Mouse (Mus musculus): ENCODE measurements around the gene Heatr5b. TPM values are rescaled to one million over a fixed set of nuclear protein-coding genes. Genes with fewer than 3 reads are reported as not detected.
A peak's percentile ranks its signal among the peaks of the same experiment; 100 is the strongest.

Gene Heatr5b
- total RNA-seq, 2 experiments from 2014 or later: 16.0 to 20.3 TPM

- no peak for ATAC-seq (replicated peaks; ENCODE audit: poor library complexity, severe bottlenecking)
These were observed 65.8 kb downstream of the Heatr5b start for GRCm38 (mm10) chr17:78769341-78769740.

- ATAC-seq (replicated peaks; ENCODE audit: poor library complexity, severe bottlenecking): no peak
These were observed 66.2 kb downstream of the Heatr5b start for GRCm38 (mm10) chr17:78768937-78769336.

DNA sequence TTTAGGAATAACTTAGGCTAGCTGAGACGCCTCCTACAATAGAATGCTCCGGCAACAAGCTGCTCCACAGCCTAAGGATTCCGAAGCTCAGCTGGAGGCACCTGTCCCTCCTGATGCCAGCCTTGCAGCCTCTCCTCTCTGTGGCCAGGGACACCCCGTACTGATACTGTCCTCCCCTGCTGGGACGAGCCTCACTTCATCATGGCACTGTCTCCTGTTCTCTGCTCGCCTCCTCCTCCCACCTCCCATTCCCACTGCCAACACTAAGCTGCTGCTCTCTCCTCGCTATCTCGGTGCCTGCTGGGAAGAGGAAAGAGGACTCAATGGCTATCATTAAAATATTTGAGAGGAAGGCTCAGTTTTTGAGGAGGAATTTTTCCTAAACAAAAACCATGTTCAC, 67.6 kb downstream of the Heatr5b start:
- no peak for ATAC-seq (replicated peaks; ENCODE audit: poor library complexity, severe bottlenecking)

- no peak for ATAC-seq (replicated peaks; ENCODE audit: poor library complexity, severe bottlenecking)
These were observed 69.1 kb downstream of the Heatr5b start for GRCm38 (mm10) chr17:78766084-78766483.

- peak; percentile 37; the same call in 1 of the 2 replicates for ATAC-seq (replicated peaks; ENCODE audit: poor library complexity, severe bottlenecking)
These were observed 71.9 kb downstream of the Heatr5b start for GRCm38 (mm10) chr17:78763272-78763671.

DNA sequence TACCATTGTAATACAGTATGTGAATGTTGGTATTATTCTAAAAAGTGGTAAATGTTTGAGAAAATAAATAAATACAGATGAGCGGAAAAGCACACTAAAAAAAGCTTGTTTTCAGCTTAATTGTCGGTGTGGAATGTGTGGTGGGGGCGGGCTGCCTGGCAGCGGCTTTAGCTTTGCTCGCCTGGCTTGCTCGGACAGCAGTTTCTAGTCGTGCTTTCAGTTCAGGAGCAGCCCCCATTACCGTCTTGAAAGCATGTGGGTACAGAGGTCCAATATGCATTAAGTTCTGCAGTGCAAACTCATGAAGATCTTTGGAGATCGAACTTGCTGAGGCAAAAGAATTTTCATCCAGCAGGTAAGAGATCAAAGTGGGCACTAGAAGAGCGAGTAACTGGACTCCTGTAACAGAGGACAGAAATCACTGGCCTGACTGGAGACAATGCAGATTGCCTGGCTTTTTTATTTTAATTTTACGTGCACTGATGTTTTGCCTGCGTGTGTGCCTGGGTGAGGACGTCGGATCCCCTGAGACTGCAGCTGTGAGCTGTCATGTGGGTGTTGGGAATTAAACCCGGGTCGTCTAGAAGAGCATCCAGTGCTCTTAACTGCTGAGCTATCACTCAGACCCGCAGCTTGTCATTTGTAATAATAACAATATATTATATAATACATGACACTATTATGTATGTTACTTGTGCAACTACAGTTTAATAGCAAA, 82.1 kb downstream of the Heatr5b start:
- ATAC-seq (replicated peaks; ENCODE audit: poor library complexity, severe bottlenecking): no peak

DNA sequence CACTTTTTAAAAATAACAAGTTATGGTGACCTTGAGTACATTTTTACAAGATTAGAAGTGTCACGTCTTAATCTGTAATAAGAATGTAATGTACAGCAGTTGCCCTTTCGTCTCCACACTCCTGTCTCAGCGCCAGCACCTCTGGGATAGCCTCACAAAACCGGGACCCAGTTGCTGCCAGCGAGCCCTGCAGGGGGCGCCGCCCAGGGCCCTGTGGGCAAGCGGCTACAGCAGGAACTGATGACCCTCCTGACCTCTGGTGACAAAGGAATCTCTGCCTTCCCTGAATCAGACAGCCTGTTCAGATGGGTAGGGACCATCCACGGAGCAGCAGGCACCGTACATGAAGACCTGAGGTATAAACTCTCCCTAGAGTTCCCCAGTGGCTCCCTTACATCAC, 83.1 kb downstream of the Heatr5b start:
- no peak for ATAC-seq (replicated peaks; ENCODE audit: poor library complexity, severe bottlenecking)

DNA sequence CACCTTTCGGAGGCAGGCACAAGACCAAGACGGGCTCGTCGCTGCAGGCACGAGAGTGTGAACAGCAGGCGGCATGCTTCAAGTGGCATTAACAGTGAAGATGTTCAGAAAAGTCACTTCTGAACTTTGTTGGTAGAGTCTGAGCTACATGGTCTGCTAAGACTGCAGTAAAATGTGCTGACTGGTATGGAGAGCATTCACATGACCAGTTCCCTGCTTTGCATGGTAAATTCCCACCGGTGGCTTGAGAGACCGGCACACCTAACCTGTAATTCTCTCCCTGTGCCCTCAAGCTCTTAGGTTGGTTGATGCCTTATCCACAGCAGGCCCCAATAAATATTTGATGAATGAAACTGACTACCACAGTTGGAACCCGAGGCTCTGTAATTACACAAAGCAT, 86.7 kb downstream of the Heatr5b start:
- ATAC-seq (replicated peaks; ENCODE audit: poor library complexity, severe bottlenecking): no peak

GRCm38 (mm10) chr17:78738416-78738815, 96.7 kb downstream of the Heatr5b start:
- ATAC-seq (replicated peaks; ENCODE audit: poor library complexity, severe bottlenecking): no peak

DNA sequence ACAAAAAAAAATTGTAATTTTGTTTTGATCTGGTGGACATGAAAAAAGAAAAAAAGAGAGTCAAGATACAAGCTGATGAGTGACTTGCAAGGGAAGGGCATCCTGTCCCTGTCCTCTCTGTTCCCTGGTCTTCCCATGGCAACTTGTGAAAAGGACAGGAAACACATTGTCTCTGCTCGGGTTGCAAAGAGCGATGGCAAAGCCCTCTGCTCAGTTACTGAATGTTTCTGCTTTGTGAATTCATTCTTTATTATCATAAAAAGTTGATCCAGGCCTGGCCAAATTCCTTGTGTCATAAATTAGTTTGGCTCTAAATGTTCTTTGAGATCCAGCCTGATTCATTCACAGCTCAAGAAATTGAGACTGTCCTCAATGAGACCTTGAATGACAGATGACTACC, 97.4 kb downstream of the Heatr5b start:
- no peak for ATAC-seq (replicated peaks; ENCODE audit: poor library complexity, severe bottlenecking)

DNA sequence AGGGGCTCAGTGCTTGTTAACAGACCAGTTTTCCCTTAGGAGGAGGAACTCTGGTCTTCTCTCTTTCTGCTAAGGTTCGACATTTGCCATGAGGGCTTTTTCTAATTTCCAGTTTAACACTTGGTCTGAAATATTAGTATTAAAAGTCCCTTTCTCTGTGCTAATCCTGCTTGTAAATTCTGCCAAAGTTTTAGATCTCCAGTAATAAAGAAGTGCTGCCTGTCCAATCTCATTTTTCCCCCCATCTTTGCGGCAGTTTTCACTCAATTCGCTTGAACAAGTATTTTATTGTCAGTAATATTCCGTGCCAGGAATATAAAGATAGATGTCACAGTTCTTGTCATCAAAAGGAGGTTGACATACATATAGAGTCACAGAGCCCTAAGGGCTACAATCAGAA, 98.1 kb downstream of the Heatr5b start, which contains the start of gene Strn:
Gene Strn, minus strand, starts transcription at position 101 of the 400 bp plus-strand sequence.
- no peak for ATAC-seq (replicated peaks; ENCODE audit: poor library complexity, severe bottlenecking)

- ATAC-seq (replicated peaks; ENCODE audit: poor library complexity, severe bottlenecking): peak; percentile 91
These were observed 98.6 kb downstream of the Heatr5b start for GRCm38 (mm10) chr17:78736473-78736988.

DNA sequence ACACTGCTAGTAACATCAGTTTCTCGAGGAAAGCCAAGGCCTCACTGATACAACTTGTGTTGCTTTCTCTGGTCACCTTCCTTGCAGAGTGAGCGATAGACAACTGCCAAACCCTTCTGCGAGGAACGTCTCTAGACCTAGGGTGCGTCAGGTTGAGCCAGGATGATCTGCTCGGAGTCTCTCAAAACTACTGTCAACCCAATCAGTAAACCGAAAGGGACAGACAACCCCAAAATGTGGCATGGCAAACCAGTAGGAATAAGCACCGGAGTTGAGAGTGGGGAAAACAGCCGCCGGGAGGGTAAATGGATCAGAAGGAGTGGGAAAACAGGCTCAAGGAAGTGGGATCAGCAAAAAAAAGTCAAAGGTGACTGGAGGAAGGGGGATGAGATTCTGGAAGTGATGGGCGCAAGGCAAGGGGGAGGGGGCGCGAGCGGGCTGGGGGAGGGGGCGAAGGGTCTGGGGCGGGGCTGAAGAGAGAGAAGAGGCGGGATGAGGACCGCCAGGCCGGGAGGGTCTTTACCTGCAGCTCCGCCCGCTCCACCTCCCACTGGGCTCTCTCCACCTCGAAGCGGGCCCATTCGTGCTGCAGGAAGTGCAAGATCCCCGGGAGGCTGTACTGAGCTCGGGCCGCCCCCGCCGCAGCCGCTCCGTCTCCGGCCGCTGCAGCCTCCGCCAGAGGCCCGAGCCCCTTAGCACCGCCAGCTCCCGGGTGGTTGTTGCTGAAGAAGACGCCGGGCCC, 99.3 kb downstream of the Heatr5b start:
- ATAC-seq (replicated peaks; ENCODE audit: poor library complexity, severe bottlenecking): no peak; the same call in 1 of the 2 replicates

- ATAC-seq (replicated peaks; ENCODE audit: poor library complexity, severe bottlenecking): no peak
These were observed 100.4 kb downstream of the Heatr5b start for GRCm38 (mm10) chr17:78734806-78735205.

- ATAC-seq (replicated peaks; ENCODE audit: poor library complexity, severe bottlenecking): no peak
These were observed 103.1 kb downstream of the Heatr5b start for GRCm38 (mm10) chr17:78732056-78732455.

DNA sequence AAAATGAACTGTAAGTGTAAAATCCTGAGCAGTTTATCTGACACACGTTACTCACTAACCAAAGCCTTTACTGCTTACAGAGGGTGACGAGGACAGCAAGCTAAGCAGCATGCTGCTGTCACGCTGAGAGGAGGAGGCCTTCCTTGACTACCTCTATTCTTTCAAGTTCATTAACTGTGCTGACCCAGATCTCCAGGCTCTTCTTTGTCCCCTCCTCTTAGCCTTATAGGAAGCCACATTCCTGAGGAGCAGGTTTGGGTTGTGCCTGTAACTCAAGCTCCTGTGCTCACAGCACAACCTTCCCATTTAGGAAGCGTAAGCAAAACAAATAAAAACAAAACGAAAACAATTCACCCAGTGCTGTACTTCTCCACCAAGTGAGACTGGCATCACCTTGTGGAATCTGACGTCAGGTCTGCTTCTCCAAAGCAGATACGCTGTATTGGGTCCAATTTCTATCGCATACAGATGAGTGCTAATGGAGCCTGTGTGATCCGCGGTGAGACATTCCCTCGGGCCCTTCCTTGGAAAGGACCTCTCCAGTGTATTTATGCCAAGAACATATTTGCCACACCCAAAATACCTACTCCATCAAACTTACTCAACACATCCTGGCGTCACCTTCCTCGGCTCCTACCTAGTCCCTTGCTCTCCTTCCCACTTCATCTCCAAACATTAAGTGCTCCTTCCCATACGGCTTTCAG, 108.3 kb downstream of the Heatr5b start:
- no peak for ATAC-seq (replicated peaks; ENCODE audit: poor library complexity, severe bottlenecking)

DNA sequence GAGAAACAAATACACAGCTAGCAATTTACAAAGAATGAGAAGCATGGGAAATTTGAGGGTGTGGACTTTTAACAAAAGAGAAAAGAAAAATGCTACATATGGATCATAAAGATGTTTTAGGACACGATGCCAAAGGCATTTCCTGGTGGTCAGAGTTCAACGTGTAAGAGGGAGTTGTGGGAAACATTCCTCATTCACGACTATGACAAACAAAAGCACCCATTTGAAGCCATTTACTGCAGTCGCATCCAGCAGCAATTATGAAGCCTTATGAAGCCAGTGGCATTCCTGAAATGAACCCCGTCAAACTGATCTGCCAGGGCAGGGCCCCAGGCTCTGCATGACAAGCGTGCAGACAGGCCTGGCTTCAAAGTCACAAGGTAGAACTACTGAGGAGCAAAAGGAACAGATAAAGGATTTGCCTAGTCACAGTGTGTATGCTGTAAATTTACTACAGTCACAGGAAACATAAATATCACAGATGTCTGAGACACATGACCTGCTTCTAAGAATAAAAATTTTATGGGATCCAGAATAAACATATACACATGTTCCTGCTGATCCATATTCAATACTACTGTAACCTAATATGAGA, 110.6 kb downstream of the Heatr5b start:
- no peak for ATAC-seq (replicated peaks; ENCODE audit: poor library complexity, severe bottlenecking)

- ATAC-seq (replicated peaks; ENCODE audit: poor library complexity, severe bottlenecking): no peak
These were observed 113.5 kb downstream of the Heatr5b start for GRCm38 (mm10) chr17:78721690-78722089.

DNA sequence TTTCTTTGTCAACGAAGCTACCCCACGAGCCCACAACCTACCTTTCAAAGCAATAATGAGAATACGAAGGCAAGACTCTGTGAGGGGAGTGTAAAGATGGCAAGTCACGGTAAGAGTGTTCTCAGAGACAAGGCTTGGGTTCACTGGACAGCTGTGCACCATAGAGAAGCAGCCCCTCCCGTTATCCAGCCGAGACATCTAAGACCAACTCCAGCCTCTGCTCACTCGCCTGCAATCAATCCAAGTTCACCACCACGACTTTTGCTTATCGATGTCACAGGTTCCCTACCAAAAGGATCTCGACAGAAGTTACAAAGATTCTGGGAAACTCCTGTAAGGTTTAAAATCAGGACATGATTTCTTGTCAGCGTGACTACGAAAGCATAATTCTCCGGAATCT, 116.1 kb downstream of the Heatr5b start:
- ATAC-seq (replicated peaks; ENCODE audit: poor library complexity, severe bottlenecking): no peak

DNA sequence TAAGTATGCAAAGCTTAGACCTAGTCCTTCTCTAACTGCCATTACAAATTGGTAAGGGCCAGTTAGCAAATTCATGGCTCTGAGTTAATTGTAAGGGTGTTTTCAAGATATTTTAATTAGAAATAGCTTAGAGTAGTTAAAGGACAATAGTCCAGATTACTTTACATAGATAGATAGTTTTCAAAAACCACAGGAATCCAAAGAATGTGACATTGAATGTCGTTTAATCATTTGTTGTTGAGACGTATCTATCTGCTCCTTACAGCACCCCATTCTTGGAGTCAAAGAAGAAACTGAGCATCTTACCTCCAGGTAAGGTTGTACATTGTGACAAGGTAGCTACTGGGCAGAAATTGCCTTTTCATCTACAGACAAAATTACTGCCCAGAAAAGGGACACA, 124.9 kb downstream of the Heatr5b start:
- ATAC-seq (replicated peaks; ENCODE audit: poor library complexity, severe bottlenecking): no peak
